Mouse (Mus musculus): Measurements from ENCODE around the gene Nfam1.

The Nfam1 gene

DNA sequence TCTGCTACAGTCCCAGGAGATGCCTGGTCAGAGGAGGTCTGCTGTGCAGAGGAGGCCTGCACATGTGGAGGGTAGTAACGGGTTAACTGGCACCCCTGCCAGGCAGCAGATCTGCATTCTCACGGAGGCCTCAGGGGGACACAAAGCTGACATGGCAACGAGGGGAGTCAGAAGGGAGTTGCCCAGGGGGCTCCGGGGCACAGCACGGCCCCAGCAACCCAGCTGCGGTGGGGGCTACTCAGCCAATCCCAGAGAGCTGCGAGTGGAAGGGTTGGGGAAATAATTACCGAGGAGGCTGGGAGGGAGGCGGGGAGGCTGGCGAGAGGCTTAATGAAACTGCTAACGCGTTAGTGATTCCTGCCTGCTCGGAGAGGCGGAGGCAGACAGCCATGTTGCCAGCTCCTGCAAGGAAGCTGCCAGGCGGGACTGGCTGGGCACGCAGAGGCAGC lies 74.8 kb downstream of the Nfam1 start:
- DNase-seq (ENCODE audit: low spot score) = no peak

DNA sequence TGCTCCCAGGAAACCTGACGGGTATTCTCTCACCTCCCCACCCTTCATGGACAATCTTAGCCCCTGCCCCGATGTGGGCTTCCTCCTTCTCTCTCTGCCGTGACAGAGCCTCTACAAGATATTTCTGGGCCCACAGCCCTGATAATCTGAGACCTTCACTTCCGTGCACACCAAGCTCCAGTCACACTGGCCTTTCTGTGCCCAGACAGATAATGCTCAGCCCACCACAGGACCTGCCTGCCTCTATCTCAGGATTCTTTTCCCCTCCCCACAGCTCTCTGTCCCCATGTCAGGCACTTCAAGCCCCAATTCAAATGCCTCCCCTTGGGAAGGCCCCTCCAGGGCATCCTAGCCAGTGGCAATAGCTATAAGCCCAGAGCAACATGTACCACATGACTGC lies 76.4 kb downstream of the Nfam1 start:
- no peak for DNase-seq (ENCODE audit: low spot score)

DNA sequence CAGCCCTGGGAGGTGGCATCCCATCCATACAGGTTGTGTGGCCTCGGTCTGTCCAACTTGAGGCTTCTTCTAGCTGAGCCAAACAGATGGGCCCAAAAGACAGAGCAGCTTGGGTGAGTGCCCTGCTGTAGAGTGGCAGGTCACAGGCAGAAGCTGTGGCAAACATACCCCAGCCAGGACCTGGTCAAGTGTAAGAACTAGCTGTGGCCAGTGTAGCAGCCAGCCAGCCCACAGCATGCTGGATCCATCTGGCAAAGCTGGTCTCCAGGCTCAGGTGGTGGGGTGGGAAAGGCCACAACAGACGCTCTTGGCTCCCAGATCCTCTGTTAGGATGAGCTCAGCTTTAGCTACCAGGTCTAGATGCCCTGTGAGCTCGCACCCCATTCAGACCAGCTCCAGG lies 76.8 kb downstream of the Nfam1 start:
- no peak for DNase-seq (ENCODE audit: low spot score)

DNA sequence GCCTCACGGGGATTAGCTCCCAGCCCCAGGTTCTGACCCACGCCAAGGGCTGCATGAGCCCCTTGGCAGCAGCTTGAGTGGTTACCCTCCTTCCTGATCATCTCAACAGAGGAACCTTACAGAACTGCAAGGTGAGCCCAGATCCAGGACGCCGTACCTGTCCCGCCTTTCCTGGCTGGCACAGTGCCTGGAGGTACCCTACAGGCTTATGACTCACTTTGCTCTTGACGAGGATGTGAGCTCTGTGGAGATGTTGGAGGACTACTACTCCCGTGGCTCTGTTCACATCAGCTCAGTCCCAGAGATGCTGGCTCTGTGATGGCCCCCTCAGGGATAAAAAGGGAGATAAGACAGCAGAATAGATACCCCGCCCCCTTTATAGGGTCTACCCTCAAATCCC lies 77.8 kb downstream of the Nfam1 start:
- no peak for DNase-seq (ENCODE audit: low spot score)

DNA sequence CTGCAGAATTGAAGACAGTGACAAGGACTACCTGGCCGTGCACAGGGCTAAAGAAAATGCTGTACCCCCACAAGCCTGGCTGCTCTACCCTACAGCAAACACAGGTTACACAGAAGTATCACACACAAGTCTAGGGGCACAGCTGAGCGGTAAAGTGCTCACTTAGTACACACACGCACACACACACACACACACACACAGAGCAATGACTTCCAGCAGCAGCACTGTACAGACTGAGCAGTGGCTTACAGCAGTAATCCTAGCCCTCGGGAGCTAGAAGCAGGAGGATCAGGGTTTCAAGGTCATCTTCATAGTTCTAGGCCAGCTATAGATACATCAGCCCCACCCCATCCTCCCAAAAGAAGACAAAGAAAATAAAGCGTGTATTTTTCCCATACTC lies 79.1 kb downstream of the Nfam1 start:
- DNase-seq (ENCODE audit: low spot score) = no peak

DNA sequence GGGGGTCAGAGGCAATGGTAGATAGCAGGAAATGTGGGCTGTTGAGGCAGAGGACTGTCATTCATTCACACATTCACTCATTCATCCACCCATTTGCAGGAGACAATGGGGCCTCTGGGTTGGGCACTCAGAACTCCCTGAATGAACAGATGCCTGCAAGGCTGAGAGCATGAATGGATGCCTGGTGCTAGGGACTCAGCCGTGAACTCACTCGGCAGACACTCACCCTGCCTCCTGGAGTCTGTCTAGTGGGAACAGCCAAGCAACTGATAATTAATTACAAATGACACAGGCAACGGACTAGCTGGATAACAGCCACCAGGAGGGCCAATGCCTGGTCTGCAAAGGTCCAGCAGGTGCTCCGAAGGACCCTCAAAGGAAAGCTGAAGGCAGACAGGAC lies 80.0 kb downstream of the Nfam1 start:
- DNase-seq (ENCODE audit: low spot score) = no peak

DNA sequence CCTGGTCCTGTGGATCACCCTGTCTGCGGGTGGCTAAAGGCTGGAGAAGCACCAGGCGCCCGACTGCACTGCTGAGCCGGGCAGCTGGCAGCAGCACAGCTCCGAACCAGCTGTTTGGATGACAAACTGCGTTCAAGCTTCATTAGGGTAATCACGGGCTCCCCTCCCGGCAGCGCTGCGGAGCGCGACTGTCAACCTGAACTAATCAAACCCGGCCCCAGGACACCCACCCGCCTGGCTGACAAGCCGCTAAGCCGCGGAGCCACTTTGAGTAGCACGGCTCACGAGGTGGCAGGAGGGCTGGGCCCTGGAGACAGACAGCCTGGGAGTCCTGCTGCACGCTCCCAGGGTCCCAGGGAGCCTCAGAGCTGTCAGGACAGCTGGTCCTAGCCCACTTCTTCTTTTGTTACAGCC lies 80.8 kb downstream of the Nfam1 start:
- DNase-seq (ENCODE audit: low spot score) = no peak

DNA sequence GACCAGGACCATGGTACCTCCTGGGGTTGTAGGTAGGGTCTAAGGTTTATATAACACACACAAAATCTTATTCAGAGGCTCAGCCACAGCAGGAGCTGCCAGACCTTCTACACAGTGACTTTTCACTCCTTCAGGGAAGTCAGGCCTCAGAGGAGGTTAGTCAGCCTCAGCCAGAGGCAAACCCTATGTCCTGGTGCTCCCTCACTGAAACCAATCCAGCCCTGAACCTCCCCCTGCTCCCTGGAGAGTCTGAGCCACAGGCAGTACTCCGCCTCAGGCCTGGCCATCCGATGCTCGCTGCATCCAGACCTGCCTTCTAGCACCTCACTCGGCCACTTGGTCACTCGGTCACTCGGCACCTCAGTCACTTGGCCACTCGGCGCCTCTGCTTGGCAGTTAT lies 82.9 kb downstream of the Nfam1 start:
- DNase-seq (ENCODE audit: low spot score) = no peak

DNA sequence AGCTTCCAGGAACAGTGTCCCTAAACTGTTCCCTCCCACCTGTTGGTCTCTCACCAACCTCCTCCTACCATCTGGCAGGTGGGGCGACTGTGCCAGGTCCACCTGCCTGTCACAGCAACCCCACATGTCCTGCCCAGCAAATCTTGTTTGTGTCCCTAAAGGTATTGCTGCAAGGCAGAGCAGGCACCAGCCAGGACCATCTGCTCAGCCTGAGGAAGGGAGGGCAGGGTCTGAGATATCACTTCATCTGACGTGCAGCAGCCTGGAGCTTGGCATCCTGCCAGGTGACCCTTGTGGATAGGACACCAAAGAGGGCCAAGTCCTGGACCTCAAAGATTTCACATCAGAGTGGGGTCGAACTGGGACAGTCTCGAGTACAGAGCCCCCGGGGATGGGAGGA lies 85.7 kb downstream of the Nfam1 start:
- no peak for DNase-seq (ENCODE audit: low spot score)

DNA sequence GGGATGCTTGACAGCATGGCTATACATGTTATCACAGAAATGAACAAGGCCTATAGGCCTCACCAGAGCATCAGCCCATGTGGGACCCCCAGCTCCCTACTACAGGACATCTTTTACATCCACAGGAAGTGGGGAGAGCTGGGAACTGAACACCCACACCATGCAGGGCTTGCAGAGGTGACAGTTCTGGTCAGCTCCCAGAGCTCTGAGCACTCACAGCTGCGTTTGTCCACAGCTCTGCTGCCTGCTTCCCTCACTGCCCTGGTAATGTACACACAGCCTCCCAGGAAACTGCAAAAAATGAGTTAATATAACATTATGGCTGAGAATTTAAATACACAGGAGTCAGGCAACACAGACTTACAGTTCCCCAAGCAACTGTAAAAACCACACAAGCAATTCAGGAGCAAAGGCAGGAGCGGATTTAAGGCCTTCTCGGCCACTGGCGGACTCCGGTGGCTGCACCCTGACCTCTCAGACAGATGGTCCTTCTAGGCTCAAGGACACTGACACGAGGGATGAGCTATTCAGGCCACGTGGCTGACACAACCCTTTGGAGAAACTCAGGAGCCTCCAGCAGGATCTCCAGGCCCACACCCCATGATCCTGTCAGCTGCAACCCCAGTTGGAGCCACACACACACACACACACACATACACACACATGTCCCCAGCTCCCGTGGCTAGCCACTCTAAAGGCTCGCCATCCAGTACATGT lies 88.5 kb downstream of the Nfam1 start:
- DNase-seq (ENCODE audit: low spot score) = no peak

Data from spleen, adult 12 weeks (tissue).